In the genomic region with DNA sequence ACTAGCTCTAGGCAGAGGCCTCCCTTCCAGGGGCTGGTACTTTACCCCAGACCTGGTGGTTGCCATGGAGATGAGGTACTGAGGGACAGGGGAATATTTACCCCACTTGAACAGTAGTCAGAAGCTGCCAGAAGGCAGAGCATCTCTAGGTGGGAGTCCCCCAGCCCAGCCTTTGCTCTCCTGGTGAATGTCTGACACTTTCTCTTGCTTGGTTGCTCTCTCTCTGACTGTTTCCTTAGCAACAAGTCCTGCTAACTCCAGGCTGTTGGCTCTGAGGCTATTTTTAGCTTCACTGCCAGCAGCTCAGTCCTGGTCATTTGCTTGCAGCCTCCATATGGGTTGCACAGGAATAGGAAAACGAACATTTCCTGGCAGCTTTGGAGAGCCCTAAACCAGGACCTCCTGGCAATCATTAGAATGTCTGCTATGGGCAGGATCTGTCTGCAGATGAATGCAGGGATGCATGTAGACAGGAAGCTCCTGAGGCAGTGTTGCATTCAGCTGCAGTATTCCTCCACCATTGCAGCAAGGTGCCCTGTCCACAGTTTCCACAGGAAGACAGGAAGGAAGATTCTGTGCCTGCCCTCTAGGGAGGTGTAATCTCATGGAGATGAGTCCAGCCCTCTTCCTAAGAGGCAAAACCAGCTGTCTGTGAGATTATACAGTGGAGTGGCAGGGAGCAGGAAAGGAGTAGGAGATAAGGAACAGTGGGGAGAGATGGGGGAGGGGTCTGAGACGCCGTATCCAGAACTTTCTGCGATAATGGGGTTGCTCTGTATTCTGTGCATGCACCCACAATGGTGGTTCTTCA, we compare ENCODE assay signal across 9 mouse cellular contexts.
DNase-seq lines count a peak whose midpoint lies in the region; ATAC-seq and TF ChIP-seq lines count a peak whose summit lies in the region.
"Had no signal": no experiment of that assay in that cellular context is flagged by ENCODE, and none has a peak within 500 bp of the region (broad histone marks: within the 10 kb centered on the region; RNA-seq: fewer than 3 reads in every experiment).

No protein-coding gene starts in this region.

- no peak for TF ChIP-seq CTCF in cerebellum, adult 2 months (IDR thresholded peaks at IDR 0.05; ENCODE audit: borderline replicate concordance, insufficient read depth, low read depth, low read length)

- peaks cover 2% of the 10 kb centered on the region; the same call in 1 of the 2 replicates for H3K36me3 ChIP-seq in neural tube, embryonic 12.5 days
- H3K36me3 ChIP-seq: G1E had no signal

- peak; percentile 75 for ATAC-seq in frontal cortex, adult (ENCODE audit: low TSS enrichment)
- ATAC-seq in neural tube, embryonic 12.5 days (ENCODE audit: low FRiP score, low read depth), result peak; percentile 8; the same call in 1 of the 2 replicates

- H3K4me1 ChIP-seq in cerebellum, adult 2 months (ENCODE audit: control insufficient read depth, insufficient read depth, low read length), result peaks cover 59% of the 10 kb centered on the region
- H3K4me1 ChIP-seq in neural tube, embryonic 12.5 days, result peaks cover 58% of the 10 kb centered on the region

- no peak overlapping the region for H3K4me3 ChIP-seq in cerebellum, adult 2 months (replicated peaks; ENCODE audit: insufficient read depth, low read depth, low read length)
- no peak overlapping the region for H3K4me3 ChIP-seq in neural tube, embryonic 12.5 days

- peak; percentile 51 for DNase-seq in 3T3-L1 (ENCODE audit: low read depth, low spot score)
- DNase-seq in cerebellum, adult 2 months, result peak; percentile 78 to 94
- DNase-seq in kidney, adult 18-20 months, result peak; percentile 22
- DNase-seq in left cerebral cortex, postnatal 36 days (ENCODE audit: low spot score in 2 of 2), result peak; percentile 72
- DNase-seq in testis, postnatal 10 days (ENCODE audit: low spot score), result no peak
- no peak for DNase-seq in ovary, postnatal 14 days (ENCODE audit: low spot score)

- 0 out of 2 replicates have a peak overlapping the region, but pooled peaks have one; percentile 0 for H3K9ac ChIP-seq in neural tube, embryonic 12.5 days

- H3K27me3 ChIP-seq in cerebellum, adult 2 months (ENCODE audit: control insufficient read depth, insufficient read depth, low read length), result no peaks in the 10 kb centered on the region
- H3K27me3 ChIP-seq in neural tube, embryonic 12.5 days (replicated peaks), result no peaks in the 10 kb centered on the region

- H3K4me2 ChIP-seq in neural tube, embryonic 12.5 days (replicated peaks), result peak overlapping the region; percentile 29; the same call in 1 of the 2 replicates

- H3K27ac ChIP-seq in cerebellum, adult 2 months (ENCODE audit: insufficient read depth, low read length), result peak overlapping the region; percentile 65
- peak overlapping the region; percentile 43; the same call in 1 of the 2 replicates for H3K27ac ChIP-seq in neural tube, embryonic 12.5 days

- H3K9me3 ChIP-seq in neural tube, embryonic 12.5 days, result no peaks in the 10 kb centered on the region
- H3K9me3 ChIP-seq: G1E had no signal

- intact Hi-C loops in left cerebral cortex, postnatal 36 days (cut with DNase I), result no loop called here

- WGBS in cerebellum, adult 2 months, result 10% methylated on average over 4 of the region's 4 CpGs
- 66% methylated on average over 4 of the region's 4 CpGs for WGBS in neural tube, embryonic 12.5 days

- TF ChIP-seq POLR2A in cerebellum, adult 2 months (IDR thresholded peaks at IDR 0.05; ENCODE audit: borderline replicate concordance, insufficient read depth, low read length), result no peak

Comparison
In these comparisons a context has a peak if more than half of its experiments do, and no peak if none do; other contexts are left out.
1. DNase-seq: peak in 3T3-L1 (single experiment), cerebellum, adult 2 months (2 of 2), kidney, adult 18-20 months (single experiment) and left cerebral cortex, postnatal 36 days (2 of 2); none in testis, postnatal 10 days (single experiment) and ovary, postnatal 14 days (single experiment).